Mouse (Mus musculus): ENCODE results near the gene Slc30a5. TPM values are rescaled to one million over a fixed set of nuclear protein-coding genes. Genes with fewer than 3 reads are reported as not detected.

Gene Slc30a5
- polyA plus RNA-seq, 1 experiment, result 33.8 TPM

- under 1% methylated on average over 46 of the region's 46 CpGs for WGBS
- no peak for TF ChIP-seq POLR2A (IDR thresholded peaks at IDR 0.05; ENCODE audit: low read depth, low read length)
- no peak for TF ChIP-seq CTCF (conservative IDR thresholded peaks at IDR 0.05; ENCODE audit: insufficient read depth, insufficient read length, low read depth, low read length)
- no peaks in the 10 kb centered on the region for H3K27me3 ChIP-seq (replicated peaks; ENCODE audit: control insufficient read depth, insufficient read depth, low read length)
- peak; percentile 90 for DNase-seq
- H3K4me3 ChIP-seq (ENCODE audit: insufficient read depth, low read depth, low read length), result peak within 1 kb of the TSS; percentile 60
- no peak within 1 kb of the TSS for H3K27ac ChIP-seq (ENCODE audit: insufficient read depth, low read depth, low read length)
- H3K36me3 ChIP-seq (ENCODE audit: control insufficient read depth, insufficient read depth, low read length), result no peaks in the 10 kb centered on the region
- H3K4me1 ChIP-seq (ENCODE audit: control insufficient read depth, insufficient read depth, low read length), result peaks cover 3% of the 10 kb centered on the region; the same call in 1 of the 2 replicates
These were observed 57.8 kb downstream of the Slc30a5 start, which contains the start of gene Cenph for GRCm38 (mm10) chr13:100775252-100776055. Gene Cenph (minus strand): TSS chr13:100775899.

- Histone ChIP-seq H3K36me3 (ENCODE audit: control insufficient read depth, insufficient read depth, low read length) (no peaks in the 10 kb centered on the region), H3K4me3 (ENCODE audit: insufficient read depth, low read depth, low read length) (no peak overlapping the region), H3K27me3 (replicated peaks; ENCODE audit: control insufficient read depth, insufficient read depth, low read length) (no peaks in the 10 kb centered on the region), H3K4me1 (ENCODE audit: control insufficient read depth, insufficient read depth, low read length) (peaks cover 3% of the 10 kb centered on the region; the same call in 1 of the 2 replicates), H3K27ac (ENCODE audit: insufficient read depth, low read depth, low read length) (no peak overlapping the region)
- TF ChIP-seq CTCF (conservative IDR thresholded peaks at IDR 0.05; ENCODE audit: insufficient read depth, insufficient read length, low read depth, low read length), result no peak
- TF ChIP-seq POLR2A (IDR thresholded peaks at IDR 0.05; ENCODE audit: low read depth, low read length), result no peak
- no peak for DNase-seq
These were observed 58.5 kb downstream of the Slc30a5 start for GRCm38 (mm10) chr13:100774704-100775103.

- Histone ChIP-seq H3K27ac (ENCODE audit: insufficient read depth, low read depth, low read length) (no peak overlapping the region), H3K4me1 (ENCODE audit: control insufficient read depth, insufficient read depth, low read length) (no peaks in the 10 kb centered on the region), H3K36me3 (ENCODE audit: control insufficient read depth, insufficient read depth, low read length) (no peaks in the 10 kb centered on the region), H3K27me3 (replicated peaks; ENCODE audit: control insufficient read depth, insufficient read depth, low read length) (no peaks in the 10 kb centered on the region), H3K4me3 (ENCODE audit: insufficient read depth, low read depth, low read length) (no peak overlapping the region)
- WGBS, result 74% methylated on average over 2 of the region's 2 CpGs
- no peak for DNase-seq
- TF ChIP-seq CTCF (conservative IDR thresholded peaks at IDR 0.05; ENCODE audit: insufficient read depth, insufficient read length, low read depth, low read length) (no peak), POLR2A (IDR thresholded peaks at IDR 0.05; ENCODE audit: low read depth, low read length) (no peak)
These were observed 77.9 kb downstream of the Slc30a5 start for GRCm38 (mm10) chr13:100755329-100755728.

DNA sequence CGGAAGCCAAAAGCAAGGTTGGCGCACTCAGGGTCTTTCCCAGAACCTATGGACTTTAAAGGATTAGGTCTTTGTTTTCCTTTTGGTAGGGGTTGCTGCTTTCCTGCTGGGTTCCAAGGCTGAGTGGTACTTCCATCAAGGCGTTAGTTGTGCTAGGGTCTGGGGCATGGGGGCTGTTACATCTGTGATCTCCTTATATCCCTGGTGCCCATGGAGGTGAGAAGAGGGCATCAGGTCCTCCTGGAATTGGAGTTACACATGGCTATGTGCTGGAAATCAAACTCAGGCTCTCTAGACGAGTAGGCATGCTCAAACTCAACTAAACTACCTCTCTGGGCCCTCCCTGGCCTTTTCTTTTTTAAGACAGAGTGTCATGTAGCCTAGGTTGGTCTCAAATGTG, 79.0 kb downstream of the Slc30a5 start:
- TF ChIP-seq CTCF (conservative IDR thresholded peaks at IDR 0.05; ENCODE audit: insufficient read depth, insufficient read length, low read depth, low read length) (no peak), POLR2A (IDR thresholded peaks at IDR 0.05; ENCODE audit: low read depth, low read length) (no peak)
- Histone ChIP-seq H3K4me1 (ENCODE audit: control insufficient read depth, insufficient read depth, low read length) (no peaks in the 10 kb centered on the region), H3K4me3 (ENCODE audit: insufficient read depth, low read depth, low read length) (no peak overlapping the region), H3K36me3 (ENCODE audit: control insufficient read depth, insufficient read depth, low read length) (no peaks in the 10 kb centered on the region), H3K27me3 (replicated peaks; ENCODE audit: control insufficient read depth, insufficient read depth, low read length) (no peaks in the 10 kb centered on the region), H3K27ac (ENCODE audit: insufficient read depth, low read depth, low read length) (no peak overlapping the region)
- no peak for DNase-seq
- WGBS, result 76% methylated on average over 4 of the region's 4 CpGs

DNA sequence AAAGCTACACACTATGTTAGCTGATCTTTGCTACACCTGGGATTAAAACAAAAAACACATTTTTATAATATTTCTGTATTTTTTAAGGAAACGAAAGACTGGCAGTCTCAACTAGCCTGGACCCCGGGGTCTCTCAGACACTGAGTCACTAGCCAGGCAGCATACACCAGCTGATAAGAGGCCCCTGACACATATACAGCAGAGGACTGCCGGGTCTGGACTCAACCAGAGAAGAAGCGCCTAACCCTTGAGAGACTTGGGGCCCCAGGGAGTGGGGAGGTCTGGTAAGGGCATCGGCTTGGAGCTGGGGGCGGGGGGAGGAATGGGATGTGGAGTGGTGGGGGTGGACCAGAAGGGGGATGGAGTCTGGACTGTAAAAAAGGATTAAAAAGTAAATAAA, 80.2 kb downstream of the Slc30a5 start:
- Histone ChIP-seq H3K27ac (ENCODE audit: insufficient read depth, low read depth, low read length) (no peak overlapping the region), H3K27me3 (replicated peaks; ENCODE audit: control insufficient read depth, insufficient read depth, low read length) (no peaks in the 10 kb centered on the region), H3K4me3 (ENCODE audit: insufficient read depth, low read depth, low read length) (no peak overlapping the region), H3K4me1 (ENCODE audit: control insufficient read depth, insufficient read depth, low read length) (no peaks in the 10 kb centered on the region), H3K36me3 (ENCODE audit: control insufficient read depth, insufficient read depth, low read length) (no peaks in the 10 kb centered on the region)
- TF ChIP-seq POLR2A (IDR thresholded peaks at IDR 0.05; ENCODE audit: low read depth, low read length) (no peak), CTCF (conservative IDR thresholded peaks at IDR 0.05; ENCODE audit: insufficient read depth, insufficient read length, low read depth, low read length) (no peak)
- no peak for DNase-seq
- 81% methylated on average over 6 of the region's 6 CpGs for WGBS

Other genes with a start within 250 kb of the Slc30a5 start
- 11.5 and 13.0 TPM in 2 replicates for gene Marveld2, start 216.5 kb downstream of the Slc30a5 start, polyA plus RNA-seq (2012; rRNA removed)
- gene Ak6, start 182.4 kb downstream of the Slc30a5 start, polyA plus RNA-seq (2012; rRNA removed), result 38.8 and 52.5 TPM in 2 replicates
- gene Rad17, start 182.4 kb downstream of the Slc30a5 start, polyA plus RNA-seq (2012; rRNA removed), result 4.0 and 5.2 TPM in 2 replicates
- gene Taf9, start 181.8 kb downstream of the Slc30a5 start, polyA plus RNA-seq (2012; rRNA removed), result 1.8 and 2.6 TPM in 2 replicates
- 1.8 and 1.9 TPM in 2 replicates for gene Ccdc125, start 163.7 kb downstream of the Slc30a5 start, polyA plus RNA-seq (2012; rRNA removed)
- gene Cdk7, start 102.5 kb downstream of the Slc30a5 start, polyA plus RNA-seq (2012; rRNA removed), result 13.4 and 15.4 TPM in 2 replicates
- gene Mrps36, start 88.8 kb downstream of the Slc30a5 start, polyA plus RNA-seq (2012; rRNA removed), result 105 and 131 TPM in 2 replicates
- 0.19 and 0.23 TPM in 2 replicates for gene Cenph, start 57.5 kb downstream of the Slc30a5 start, polyA plus RNA-seq (2012; rRNA removed)
- gene Ccnb1, start 46.9 kb downstream of the Slc30a5 start, polyA plus RNA-seq (2012; rRNA removed), result 1.0 and 1.1 TPM in 2 replicates

Data from kidney, adult 2 months (tissue).